Mouse (Mus musculus) megakaryocyte-erythroid progenitor cell, adult 5-6 weeks (primary cell): ENCODE data around the gene Eif2s1. TPM values are rescaled to one million over a fixed set of nuclear protein-coding genes. Genes with fewer than 3 reads are reported as not detected.
"Not testable (repeated sequence)": the region's sequence is repeated elsewhere in the genome, so short reads cannot be mapped to it uniquely, and the experiment has no call there.

Source experiments
- ATAC-seq: replicated peaks from 2 replicates; pipeline ENCODE4 v1.8.0; 2016; ENCODE audit warnings: mild to moderate bottlenecking, inconsistent platforms; ENCODE audit not compliant: severe bottlenecking, poor library complexity, low FRiP score, low TSS enrichment
- total RNA-seq, 2 experiments: library from RNA; stranded (forward) in 1 of 2; stranded (reverse) in 1 of 2; fragments of 200-1000, 215-1000 nt in 1 of 2; fragments of >200 nt in 1 of 2; fragmentation: Nextera tagmentation in 1 of 2; gene quantifications; 2 replicates each; pipeline ENCODE4 v1.2.3; 2014 to 2017

The Eif2s1 gene
- total RNA-seq, 2 experiments from 2014 or later: 99.2 to 137 TPM

- peak; percentile 33 for ATAC-seq
Observed at GRCm38 (mm10) chr12:78911707-78912417, 50.2 kb downstream of the Eif2s1 start.

- ATAC-seq: no peak
Observed at GRCm38 (mm10) chr12:78914458-78914857, 52.8 kb downstream of the Eif2s1 start.

GRCm38 (mm10) chr12:78915561-78915960, 53.9 kb downstream of the Eif2s1 start:
- no peak for ATAC-seq

GRCm38 (mm10) chr12:78916278-78916677, 54.7 kb downstream of the Eif2s1 start:
- ATAC-seq: no peak

GRCm38 (mm10) chr12:78918227-78919078, 56.8 kb downstream of the Eif2s1 start:
- ATAC-seq: peak; percentile 82

GRCm38 (mm10) chr12:78919079-78919712, 57.6 kb downstream of the Eif2s1 start:
- peak; percentile 88 for ATAC-seq

- ATAC-seq: no peak
Observed at GRCm38 (mm10) chr12:78921421-78921820, 59.8 kb downstream of the Eif2s1 start.

GRCm38 (mm10) chr12:78922058-78922457, 60.4 kb downstream of the Eif2s1 start:
- ATAC-seq: no peak

- not testable (repeated sequence) for ATAC-seq
Observed at GRCm38 (mm10) chr12:78922977-78923376, 61.4 kb downstream of the Eif2s1 start.

- ATAC-seq: no peak
Observed at GRCm38 (mm10) chr12:78923539-78924189, 62.0 kb downstream of the Eif2s1 start.

GRCm38 (mm10) chr12:78927287-78927686, 65.7 kb downstream of the Eif2s1 start:
- no peak for ATAC-seq

GRCm38 (mm10) chr12:78929900-78930299, 68.3 kb downstream of the Eif2s1 start:
- no peak for ATAC-seq

GRCm38 (mm10) chr12:78936494-78936893, 74.9 kb downstream of the Eif2s1 start:
- ATAC-seq: no peak

Other genes starting within 250 kb of the Eif2s1 start
- gene Fam71d, start 170.3 kb upstream of the Eif2s1 start, total RNA-seq (2014; fragmentation: Nextera tagmentation): not detected in 2 replicates
- not detected in 2 replicates for gene Fam71d, start 170.3 kb upstream of the Eif2s1 start, total RNA-seq (2017)
- gene Mpp5, start 112.9 kb upstream of the Eif2s1 start, total RNA-seq (2014; fragmentation: Nextera tagmentation): 11.8 and 15.5 TPM in 2 replicates
- gene Mpp5, start 112.9 kb upstream of the Eif2s1 start, total RNA-seq (2017): 19.1 and 37.4 TPM in 2 replicates
- gene Atp6v1d, start 181 bp upstream of the Eif2s1 start, total RNA-seq (2014; fragmentation: Nextera tagmentation): 53.3 and 74.5 TPM in 2 replicates
- gene Atp6v1d, start 181 bp upstream of the Eif2s1 start, total RNA-seq (2017): 15.3 and 27.9 TPM in 2 replicates
- gene Plek2, start 45.1 kb downstream of the Eif2s1 start, total RNA-seq (2014; fragmentation: Nextera tagmentation): 2.2 TPM in 1 of 2 replicates, not detected in the other
- gene Plek2, start 45.1 kb downstream of the Eif2s1 start, total RNA-seq (2017): 0.66 TPM in 1 of 2 replicates, not detected in the other
- 12.2 and 22.1 TPM in 2 replicates for gene Tmem229b, start 145.8 kb downstream of the Eif2s1 start, total RNA-seq (2014; fragmentation: Nextera tagmentation)
- gene Tmem229b, start 145.8 kb downstream of the Eif2s1 start, total RNA-seq (2017): 8.5 and 10.6 TPM in 2 replicates
- gene Plekhh1, start 167.3 kb downstream of the Eif2s1 start, total RNA-seq (2014; fragmentation: Nextera tagmentation): not detected in 2 replicates
- not detected in 2 replicates for gene Plekhh1, start 167.3 kb downstream of the Eif2s1 start, total RNA-seq (2017)
- gene Pigh, start 227.8 kb downstream of the Eif2s1 start, total RNA-seq (2014; fragmentation: Nextera tagmentation): 6.8 and 11.0 TPM in 2 replicates
- gene Pigh, start 227.8 kb downstream of the Eif2s1 start, total RNA-seq (2017): 12.7 and 13.0 TPM in 2 replicates